Mouse (Mus musculus): ENCODE results near the gene Cdh13.

The Cdh13 gene

GRCm38 (mm10) chr8:119021478-119021877, 737.9 kb downstream of the Cdh13 start:
- in situ Hi-C loops (cut with MboI; ENCODE audit: low sequenced_read_pairs) = no loop called here

- in situ Hi-C loops (cut with MboI; ENCODE audit: low sequenced_read_pairs) = no loop called here
Measured at GRCm38 (mm10) chr8:119022301-119022870, 738.9 kb downstream of the Cdh13 start.

DNA sequence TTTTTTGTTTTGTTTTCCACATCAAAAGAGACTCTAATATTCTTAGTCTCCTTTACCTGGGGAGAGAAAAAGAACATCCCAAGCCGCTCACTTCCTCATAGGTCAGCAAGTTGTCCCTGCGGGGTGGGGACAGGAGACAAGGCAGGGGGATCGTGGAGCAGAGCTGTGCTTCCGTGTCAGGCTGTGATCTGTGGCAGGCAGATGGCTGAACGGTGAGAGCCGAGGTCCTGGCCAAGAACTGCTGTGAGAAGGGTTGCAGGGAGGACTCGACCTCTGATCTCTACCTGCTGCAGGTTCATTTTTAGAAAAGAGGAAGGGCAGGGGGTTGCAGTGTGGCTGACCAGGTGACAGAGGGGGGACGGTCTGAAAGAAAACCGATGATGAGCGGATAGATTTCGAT, 749.9 kb downstream of the Cdh13 start:
- in situ Hi-C loops (cut with MboI; ENCODE audit: low sequenced_read_pairs) = no loop called here

GRCm38 (mm10) chr8:119034037-119034436, 750.5 kb downstream of the Cdh13 start:
- in situ Hi-C loops (cut with MboI; ENCODE audit: low sequenced_read_pairs) = no loop called here

GRCm38 (mm10) chr8:119035126-119035525, 751.6 kb downstream of the Cdh13 start:
- in situ Hi-C loops (cut with MboI; ENCODE audit: low sequenced_read_pairs) = no loop called here

DNA sequence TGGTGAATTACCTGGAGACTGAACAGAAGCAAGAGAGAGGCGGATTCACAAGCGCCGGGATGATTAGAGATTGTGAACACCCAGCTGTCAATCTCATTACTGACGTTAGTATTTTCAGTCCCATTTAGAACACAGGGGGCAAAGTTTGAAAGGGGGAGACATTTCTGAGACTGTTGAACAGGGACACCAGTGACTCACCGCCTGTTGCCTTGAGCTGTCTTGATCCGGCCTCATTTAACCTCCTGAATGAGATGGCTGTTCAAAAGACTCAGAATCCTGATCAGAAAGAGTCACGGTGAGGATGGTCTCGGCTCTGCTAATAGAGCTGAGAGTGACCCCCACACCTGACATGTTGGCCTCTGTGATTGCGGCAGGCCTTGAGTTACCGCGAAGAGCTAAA, 754.0 kb downstream of the Cdh13 start:
- in situ Hi-C loops (cut with MboI; ENCODE audit: low sequenced_read_pairs) = no loop called here

DNA sequence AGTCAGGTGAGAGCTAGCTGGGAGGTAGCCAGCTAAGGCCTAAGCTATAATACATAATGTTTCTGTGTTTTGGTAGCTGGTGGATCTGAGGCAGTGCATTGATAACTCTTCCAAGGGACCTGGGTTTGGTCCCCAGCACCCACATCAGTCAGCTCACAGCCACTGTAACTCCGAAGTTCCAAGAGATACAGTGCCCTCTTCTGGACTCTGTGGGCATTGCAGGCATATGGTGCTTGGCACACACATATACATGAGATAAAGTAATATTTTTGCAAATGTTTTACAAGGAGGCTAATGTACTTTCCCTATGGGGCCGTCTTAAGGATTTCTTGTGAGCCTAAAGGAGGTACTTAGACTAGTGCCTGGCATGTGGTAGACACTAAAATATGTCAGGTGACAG, 755.8 kb downstream of the Cdh13 start:
- in situ Hi-C loops (cut with MboI; ENCODE audit: low sequenced_read_pairs) = no loop called here

GRCm38 (mm10) chr8:119057876-119058275, 774.3 kb downstream of the Cdh13 start:
- in situ Hi-C loops (cut with MboI; ENCODE audit: low sequenced_read_pairs) = no loop called here

GRCm38 (mm10) chr8:119061671-119062070, 778.1 kb downstream of the Cdh13 start:
- in situ Hi-C loops (cut with MboI; ENCODE audit: low sequenced_read_pairs) = no loop called here

DNA sequence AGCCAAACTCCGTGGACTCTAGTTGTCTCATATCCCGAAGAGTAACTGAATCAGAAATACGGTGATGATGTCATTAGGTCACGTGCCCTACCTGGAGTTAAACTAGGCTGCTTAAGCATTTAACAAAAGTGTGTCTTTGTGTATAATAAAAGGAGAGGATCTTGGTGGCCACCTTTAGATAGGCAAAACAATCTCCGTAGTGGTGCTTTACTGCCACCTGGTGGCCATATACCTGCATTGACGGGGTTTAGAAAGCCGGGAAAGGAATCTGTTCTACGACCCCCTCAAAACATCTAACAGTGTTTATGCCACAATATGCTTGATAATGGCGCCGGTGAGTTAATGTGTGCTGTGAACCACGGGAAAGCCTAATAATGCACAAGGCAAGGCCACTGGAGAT, 781.0 kb downstream of the Cdh13 start:
- in situ Hi-C loops (cut with MboI; ENCODE audit: low sequenced_read_pairs) = no loop called here

- in situ Hi-C loops (cut with MboI; ENCODE audit: low sequenced_read_pairs) = no loop called here
Measured at GRCm38 (mm10) chr8:119072291-119072690, 788.8 kb downstream of the Cdh13 start.

GRCm38 (mm10) chr8:119085022-119085421, 801.5 kb downstream of the Cdh13 start:
- in situ Hi-C loops (cut with MboI; ENCODE audit: low sequenced_read_pairs) = no loop called here

GRCm38 (mm10) chr8:119098261-119098660, 814.7 kb downstream of the Cdh13 start:
- in situ Hi-C loops (cut with MboI; ENCODE audit: low sequenced_read_pairs) = no loop called here

- in situ Hi-C loops (cut with MboI; ENCODE audit: low sequenced_read_pairs) = no loop called here
Measured at GRCm38 (mm10) chr8:119102871-119103270, 819.3 kb downstream of the Cdh13 start.

DNA sequence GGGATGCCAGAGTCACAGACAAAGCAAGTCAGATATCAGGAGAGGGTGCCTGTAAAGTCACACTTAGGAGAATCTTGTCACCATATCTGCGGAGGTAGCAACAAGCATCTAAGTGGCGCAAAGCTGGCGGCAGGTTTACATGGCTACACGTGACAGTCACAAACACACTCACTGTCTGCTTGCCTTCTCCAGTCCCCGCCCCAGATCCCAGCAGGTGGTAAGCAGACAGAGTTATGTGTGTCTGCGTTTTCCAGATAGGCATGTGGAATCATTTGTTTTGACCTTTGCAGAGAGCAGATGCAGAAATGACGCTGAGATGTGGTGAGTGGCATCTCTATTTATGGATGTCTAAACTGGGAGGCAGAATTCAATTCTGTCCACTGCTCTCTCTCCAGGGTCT, 826.1 kb downstream of the Cdh13 start:
- in situ Hi-C loops (cut with MboI; ENCODE audit: low sequenced_read_pairs) = no loop called here

DNA sequence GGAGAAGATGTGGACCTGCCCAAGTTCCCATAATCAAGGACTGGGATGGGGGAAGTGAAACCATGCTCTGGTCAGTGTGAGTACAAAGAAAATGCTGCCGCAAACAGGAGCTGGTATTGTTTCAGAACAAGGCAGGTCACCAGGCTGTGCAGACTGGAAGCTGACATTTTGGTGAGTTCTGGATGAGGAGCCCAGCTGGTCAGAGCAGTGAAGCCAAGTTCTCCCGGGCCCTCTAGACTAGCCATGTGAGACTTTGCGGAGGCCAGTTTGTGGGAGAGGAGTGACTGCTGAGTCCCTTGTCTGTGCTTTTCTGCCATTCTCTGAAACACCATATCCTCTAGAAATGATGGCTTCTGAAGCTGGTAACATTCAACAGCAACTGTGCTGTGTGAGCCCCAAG, 829.3 kb downstream of the Cdh13 start:
- in situ Hi-C loops (cut with MboI; ENCODE audit: low sequenced_read_pairs) = no loop called here

DNA sequence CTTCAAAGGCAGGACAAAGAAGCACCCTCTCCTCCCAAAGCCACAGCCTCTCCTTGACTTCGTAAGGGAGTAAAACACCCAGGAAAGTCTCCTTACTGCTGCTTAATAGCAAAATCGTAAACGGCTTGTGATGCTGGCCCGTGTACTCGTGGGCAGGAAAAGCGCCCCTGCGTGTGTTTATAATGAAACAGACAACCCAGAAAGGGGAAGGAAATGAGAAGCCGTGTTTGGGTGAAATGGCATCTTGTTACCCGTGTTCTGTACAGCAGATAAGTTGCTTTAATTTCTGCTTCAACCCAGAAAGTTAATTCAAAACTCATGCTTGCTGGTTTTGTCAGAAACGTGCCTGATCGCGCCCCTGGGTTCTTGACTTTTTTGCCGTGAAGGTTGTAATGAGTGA, 837.7 kb downstream of the Cdh13 start:
- in situ Hi-C loops (cut with MboI; ENCODE audit: low sequenced_read_pairs) = no loop called here

GRCm38 (mm10) chr8:119127841-119128240, 844.3 kb downstream of the Cdh13 start:
- in situ Hi-C loops (cut with MboI; ENCODE audit: low sequenced_read_pairs) = no loop called here

GRCm38 (mm10) chr8:119128266-119128665, 844.7 kb downstream of the Cdh13 start:
- in situ Hi-C loops (cut with MboI; ENCODE audit: low sequenced_read_pairs) = no loop called here

DNA sequence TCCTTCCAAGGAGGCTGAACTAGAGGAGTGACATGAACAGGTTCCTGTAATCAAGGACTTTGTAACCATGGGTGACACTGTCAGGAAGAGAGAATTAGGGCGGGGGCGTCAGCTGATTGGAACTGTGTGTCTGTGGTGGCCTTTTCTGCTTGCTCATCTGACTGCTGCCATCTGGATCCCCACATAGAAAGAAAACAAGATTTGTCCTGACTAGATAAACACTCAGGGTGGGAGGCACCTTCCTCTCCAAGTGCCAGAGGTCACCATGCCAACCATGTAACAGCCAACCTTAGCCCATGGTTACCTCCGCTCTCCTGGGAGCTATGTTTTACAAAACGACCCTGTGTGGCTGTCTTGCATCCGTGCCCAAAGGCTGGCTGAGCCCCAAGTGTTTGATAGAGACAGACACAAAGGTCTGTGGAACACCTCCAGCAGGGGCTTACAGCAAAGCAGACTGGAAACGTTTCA, 873.0 kb downstream of the Cdh13 start:
- in situ Hi-C loops (cut with MboI; ENCODE audit: low sequenced_read_pairs) = no loop called here

DNA sequence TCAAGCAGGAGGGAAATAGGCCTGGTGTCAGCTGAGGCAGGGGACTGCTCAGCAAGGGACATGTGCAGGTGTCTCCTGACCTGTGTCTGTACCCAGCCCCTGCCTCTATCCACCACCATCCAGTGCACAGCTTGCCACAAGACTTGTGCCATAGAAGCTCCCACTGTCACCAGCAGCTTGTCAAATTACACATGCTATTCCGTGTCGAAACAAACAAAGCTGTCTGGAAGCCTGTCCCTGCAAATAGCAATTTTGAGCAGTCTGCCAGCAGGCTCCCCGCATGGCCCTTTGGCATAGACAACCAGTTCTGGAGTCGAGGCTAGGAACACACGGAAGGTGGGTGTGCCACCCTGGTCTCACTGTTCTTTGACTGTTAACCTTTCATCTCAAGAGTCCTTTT, 875.1 kb downstream of the Cdh13 start:
- in situ Hi-C loops (cut with MboI; ENCODE audit: low sequenced_read_pairs) = no loop called here

DNA sequence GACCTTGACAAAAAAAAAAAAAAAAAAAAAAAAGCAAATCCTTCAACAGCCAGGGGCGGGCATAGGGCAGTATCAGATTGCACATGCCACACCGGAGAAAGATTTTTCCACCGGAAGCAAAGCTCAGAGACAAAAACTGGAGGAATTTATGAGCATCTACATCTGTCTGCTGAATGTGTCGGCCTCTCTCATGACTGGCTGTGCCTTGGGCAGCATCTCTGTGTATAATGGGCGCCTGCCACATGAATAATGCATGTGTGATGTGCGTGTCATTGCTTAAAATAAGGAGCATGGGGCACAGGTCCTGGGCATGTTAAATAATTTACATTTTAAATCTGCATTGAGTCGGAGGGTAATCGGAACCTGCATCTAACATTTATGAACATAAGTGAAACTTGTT, 876.3 kb downstream of the Cdh13 start:
- in situ Hi-C loops (cut with MboI; ENCODE audit: low sequenced_read_pairs) = no loop called here

DNA sequence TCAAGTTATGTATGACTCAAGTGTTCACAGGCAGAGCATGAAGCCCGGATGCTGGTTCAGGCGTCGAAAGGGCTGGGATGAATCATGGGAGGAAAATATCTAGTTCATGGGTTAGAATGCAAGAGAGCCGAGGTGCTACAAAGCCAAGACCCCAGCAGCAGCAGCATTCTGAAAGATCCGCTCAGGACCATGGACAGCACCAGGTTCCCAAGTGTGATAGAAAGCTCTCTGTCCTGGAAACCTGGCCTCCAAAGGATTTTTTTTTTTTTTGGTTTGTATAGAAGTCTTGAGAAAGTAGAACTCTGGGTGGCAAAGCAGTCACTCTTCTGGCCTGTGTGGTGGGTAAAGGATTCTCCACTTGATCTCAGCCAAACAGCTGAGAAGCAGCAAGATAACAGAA, 880.5 kb downstream of the Cdh13 start:
- in situ Hi-C loops (cut with MboI; ENCODE audit: low sequenced_read_pairs) = no loop called here
